Comparison of ENCODE assay signal across 1 mouse cellular context in the genomic region with DNA sequence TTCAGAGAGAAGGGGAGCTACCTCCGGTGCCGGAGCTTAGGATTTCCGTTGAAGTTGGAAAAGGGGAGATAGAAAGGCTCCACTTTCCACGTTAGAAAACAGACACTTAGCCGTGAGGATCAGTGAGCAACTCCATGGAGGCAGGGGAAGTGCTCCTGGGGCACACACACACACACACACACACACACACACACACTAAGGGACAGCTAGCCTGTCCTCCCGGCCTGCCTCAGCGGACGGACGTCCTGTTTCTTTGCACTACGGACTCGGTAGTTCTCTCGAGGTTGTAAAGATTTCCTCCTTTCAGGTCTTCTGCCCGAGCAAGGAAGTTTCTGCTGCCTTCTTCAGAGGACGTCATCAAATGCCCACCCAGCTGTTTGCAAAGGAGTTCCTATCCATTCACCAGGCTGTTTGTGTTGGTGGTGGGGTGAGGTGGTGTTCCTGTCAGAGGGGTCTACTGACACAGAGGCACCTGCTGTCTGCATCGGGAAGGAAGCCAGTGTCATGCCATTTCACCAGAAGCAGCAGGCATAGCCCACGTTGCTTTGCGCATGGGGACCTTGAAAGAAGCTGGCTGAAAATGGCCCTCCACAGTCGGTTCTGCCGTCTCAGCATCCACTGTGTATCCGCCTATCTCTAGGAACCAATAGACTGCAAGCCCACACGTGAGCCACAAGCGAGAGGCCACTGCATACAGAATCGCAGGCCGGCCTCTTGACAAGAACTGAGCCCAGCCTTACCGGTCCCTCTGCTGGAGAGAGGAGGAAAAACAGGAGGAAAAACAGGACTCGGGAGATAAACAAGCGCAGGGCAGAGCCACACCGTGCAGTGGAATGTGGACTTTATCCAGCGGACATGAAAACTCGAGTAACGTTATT.
TF ChIP-seq lines count a peak whose summit lies in the region.

No protein-coding gene starts in this region.

TF ChIP-seq in CH12.LX, 34 proteins besides CTCF, POLR2A, EP300 and RAD21 (continued from another document):
- TF ChIP-seq MXI1 (IDR thresholded peaks at IDR 0.05; ENCODE audit: low read depth, low read length) (no peak), NRF1 (IDR thresholded peaks at IDR 0.05; ENCODE audit: low read depth, low read length) (0 out of 2 replicates have a peak, but pooled peaks have one; percentile 13), SIN3A (IDR thresholded peaks at IDR 0.05; ENCODE audit: low read length) (no peak), MEF2A (IDR thresholded peaks at IDR 0.05; ENCODE audit: borderline replicate concordance, low read depth, low read length) (no peak), SMC3 (IDR thresholded peaks at IDR 0.05; ENCODE audit: low read depth, low read length) (peak; percentile 52), ZMIZ1 (IDR thresholded peaks at IDR 0.05; ENCODE audit: low read depth, low read length) (no peak), ZKSCAN1 (IDR thresholded peaks at IDR 0.05; ENCODE audit: borderline replicate concordance, low read depth, low read length) (no peak), TBP (conservative IDR thresholded peaks at IDR 0.05; ENCODE audit: low read depth, low read length) (no peak), HCFC1 (IDR thresholded peaks at IDR 0.05; ENCODE audit: low read depth, low read length) (no peak), BHLHE40 (IDR thresholded peaks at IDR 0.05; ENCODE audit: low read depth, low read length) (peak; percentile 80), CHD1 (IDR thresholded peaks at IDR 0.05; ENCODE audit: low read depth, low read length) (no peak), UBTF (IDR thresholded peaks at IDR 0.05; ENCODE audit: low read depth, low read length) (no peak), PAX5 (IDR thresholded peaks at IDR 0.05; ENCODE audit: low read length) (no peak), MAFK (IDR thresholded peaks at IDR 0.05; ENCODE audit: insufficient replicate concordance, low read length) (no peak), MAX (IDR thresholded peaks at IDR 0.05; ENCODE audit: low read length) (peak; percentile 64), MYC (IDR thresholded peaks at IDR 0.05; ENCODE audit: low read depth, low read length) (no peak), JUND (conservative IDR thresholded peaks at IDR 0.05; ENCODE audit: low read depth, low read length) (no peak), E2F4 (IDR thresholded peaks at IDR 0.05; ENCODE audit: insufficient replicate concordance, low read depth, low read length) (no peak)
